Mouse (Mus musculus): Measurements from ENCODE around the gene Dvl3. TPM values are rescaled to one million over a fixed set of nuclear protein-coding genes. Genes with fewer than 3 reads are reported as not detected.
A peak's percentile ranks its signal among the peaks of the same experiment; 100 is the strongest.
"Not testable (repeated sequence)": the region's sequence is repeated elsewhere in the genome, so short reads cannot be mapped to it uniquely, and the experiment has no call there.

The Dvl3 gene
- total RNA-seq (2021), result 10 to 100 TPM; 28.2 to 31.0 TPM
- long read RNA-seq, experiment 1, partial matches to known transcripts, result 3 of 10 reads
- long read RNA-seq, experiment 1, other reads (novel, unspliced or antisense), result 2 of 10 reads
- long read RNA-seq, experiment 2, transcript Dvl3-203 (16 exons, 3,983 nt), result major isoform, 5 of 10 reads
- long read RNA-seq, experiment 2, partial matches to known transcripts, result 2 of 10 reads
- long read RNA-seq, experiment 2, other reads (novel, unspliced or antisense), result 1 of 10 reads

- DNase-seq, result peak; percentile 95
- intact Hi-C loops (cut with DNase I; ENCODE audit: low total_unique reads), result no loop called here
Measured at GRCm38 (mm10) chr16:20516726-20517201, at the start of gene Dvl3. Gene Dvl3 (plus strand): TSS chr16:20516982.

- intact Hi-C loops (cut with DNase I; ENCODE audit: low total_unique reads), result no loop called here
- no peak for DNase-seq
Measured at GRCm38 (mm10) chr16:20470981-20471380, 45.8 kb upstream of the Dvl3 start.

- intact Hi-C loops (cut with DNase I; ENCODE audit: low total_unique reads), result no loop called here
- DNase-seq, result no peak
Measured at GRCm38 (mm10) chr16:20471686-20472085, 45.1 kb upstream of the Dvl3 start.

GRCm38 (mm10) chr16:20473748-20474147 is 43.0 kb upstream of the Dvl3 start:
- intact Hi-C loops (cut with DNase I; ENCODE audit: low total_unique reads), result no loop called here
- DNase-seq, result no peak

GRCm38 (mm10) chr16:20474211-20474610 is 42.6 kb upstream of the Dvl3 start:
- no peak for DNase-seq
- intact Hi-C loops (cut with DNase I; ENCODE audit: low total_unique reads), result no loop called here

- intact Hi-C loops (cut with DNase I; ENCODE audit: low total_unique reads), result no loop called here
- DNase-seq, result no peak
Measured at GRCm38 (mm10) chr16:20474786-20475185, 42.0 kb upstream of the Dvl3 start.

GRCm38 (mm10) chr16:20475335-20475734 is 41.4 kb upstream of the Dvl3 start:
- DNase-seq, result no peak
- intact Hi-C loops (cut with DNase I; ENCODE audit: low total_unique reads), result no loop called here

- DNase-seq, result peak; percentile 8
Measured at GRCm38 (mm10) chr16:20476857-20477256, 39.9 kb upstream of the Dvl3 start.

GRCm38 (mm10) chr16:20477270-20477669 is 39.5 kb upstream of the Dvl3 start:
- DNase-seq, result no peak
- intact Hi-C loops (cut with DNase I; ENCODE audit: low total_unique reads), result no loop called here

More at GRCm38 (mm10) chr16:20476857-20477256, 39.9 kb upstream of the Dvl3 start:
- intact Hi-C loops (cut with DNase I; ENCODE audit: low total_unique reads), result no loop called here

GRCm38 (mm10) chr16:20478504-20478903 is 38.3 kb upstream of the Dvl3 start:
- intact Hi-C loops (cut with DNase I; ENCODE audit: low total_unique reads), result no loop called here
- no peak for DNase-seq

- intact Hi-C loops (cut with DNase I; ENCODE audit: low total_unique reads); DNase-seq: not testable (repeated sequence)
Measured at GRCm38 (mm10) chr16:20479026-20479760, 37.6 kb upstream of the Dvl3 start.

- DNase-seq, result no peak
- intact Hi-C loops (cut with DNase I; ENCODE audit: low total_unique reads), result no loop called here
Measured at GRCm38 (mm10) chr16:20480115-20480514, 36.7 kb upstream of the Dvl3 start.

GRCm38 (mm10) chr16:20481746-20482145 is 35.0 kb upstream of the Dvl3 start:
- intact Hi-C loops (cut with DNase I; ENCODE audit: low total_unique reads), result no loop called here
- no peak for DNase-seq

GRCm38 (mm10) chr16:20483716-20484115 is 33.1 kb upstream of the Dvl3 start:
- DNase-seq; intact Hi-C loops (cut with DNase I; ENCODE audit: low total_unique reads): not testable (repeated sequence)

- intact Hi-C loops (cut with DNase I; ENCODE audit: low total_unique reads), result no loop called here
- no peak for DNase-seq
Measured at GRCm38 (mm10) chr16:20485061-20485460, 31.7 kb upstream of the Dvl3 start.

GRCm38 (mm10) chr16:20486048-20486447 is 30.7 kb upstream of the Dvl3 start:
- DNase-seq, result no peak
- intact Hi-C loops (cut with DNase I; ENCODE audit: low total_unique reads), result no loop called here

- DNase-seq, result no peak
- intact Hi-C loops (cut with DNase I; ENCODE audit: low total_unique reads), result no loop called here
Measured at GRCm38 (mm10) chr16:20488151-20488550, 28.6 kb upstream of the Dvl3 start.

- intact Hi-C loops (cut with DNase I; ENCODE audit: low total_unique reads); DNase-seq: not testable (repeated sequence)
Measured at GRCm38 (mm10) chr16:20488751-20489150, 28.0 kb upstream of the Dvl3 start.

GRCm38 (mm10) chr16:20489233-20489632 is 27.5 kb upstream of the Dvl3 start:
- no peak for DNase-seq
- intact Hi-C loops (cut with DNase I; ENCODE audit: low total_unique reads), result no loop called here

- DNase-seq, result no peak
- intact Hi-C loops (cut with DNase I; ENCODE audit: low total_unique reads), result no loop called here
Measured at GRCm38 (mm10) chr16:20490581-20490980, 26.2 kb upstream of the Dvl3 start.

GRCm38 (mm10) chr16:20491301-20491700 is 25.5 kb upstream of the Dvl3 start:
- intact Hi-C loops (cut with DNase I; ENCODE audit: low total_unique reads), result no loop called here
- peak; percentile 14 for DNase-seq
